ENCODE assay signal across 8 mouse cellular contexts in the genomic region with DNA sequence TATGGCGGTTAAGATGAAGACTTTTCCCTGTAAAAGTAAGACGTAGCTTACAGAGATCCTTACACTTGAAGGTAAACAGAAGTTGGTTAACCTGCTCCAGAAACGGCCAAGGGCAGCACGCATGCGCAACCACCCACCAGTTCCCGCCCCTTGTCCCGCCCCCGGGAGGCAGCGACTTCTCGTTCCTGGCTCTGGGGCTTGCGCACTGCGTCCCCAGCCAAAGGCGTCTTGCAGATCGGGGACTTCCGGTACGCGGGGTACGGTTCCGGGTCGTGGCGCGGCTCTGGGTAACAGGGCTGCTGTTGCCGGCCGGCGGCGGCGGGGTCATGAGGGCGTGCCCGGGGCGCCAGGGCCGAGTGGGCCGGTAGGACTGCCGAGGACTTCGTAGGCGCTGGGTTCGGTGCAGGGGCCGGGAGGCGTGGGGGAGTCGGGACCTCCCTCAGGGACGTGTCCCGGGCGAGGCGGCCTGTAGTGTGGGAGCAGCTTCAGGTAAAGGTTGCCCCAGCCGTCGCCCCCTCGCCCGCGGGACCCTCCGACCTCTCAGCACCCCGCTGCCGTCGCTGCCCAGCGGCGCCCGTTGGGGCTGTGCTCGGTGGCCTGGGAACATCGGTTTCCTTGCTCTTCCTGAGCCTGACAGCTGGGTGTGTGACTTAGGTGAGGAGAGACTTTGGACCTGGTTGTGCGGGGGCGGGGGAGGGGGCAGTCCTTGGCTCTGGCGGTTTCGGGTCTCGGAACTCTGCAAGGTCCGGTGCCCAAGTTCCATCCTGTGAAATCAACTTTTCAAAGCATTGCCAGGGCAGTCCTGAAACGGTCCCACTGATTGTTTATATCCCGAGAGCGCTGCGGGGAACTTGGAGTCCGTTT. TPM values are rescaled to one million over a fixed set of nuclear protein-coding genes. Genes with fewer than 3 reads are reported as not detected.
DNase-seq lines count a peak whose midpoint lies in the region; ATAC-seq and TF ChIP-seq lines count a peak whose summit lies in the region.

Mapkap1 (plus strand) TSS at position 171 of the 864 bp plus-strand sequence.

- H3K36me3 ChIP-seq in CH12.LX (replicated peaks in 1 of 2; ENCODE audit: control insufficient read depth in 1 of 2, insufficient read depth in 1 of 2, low read length in 1 of 2): peaks cover 0 to 5% of the 10 kb centered on the region in 2 experiments
- H3K36me3 ChIP-seq in forebrain, embryonic 11.5 days (ENCODE audit: control insufficient read depth, insufficient read depth, low read length): no peaks in the 10 kb centered on the region
- H3K36me3 ChIP-seq in heart, embryonic 16.5 days (ENCODE audit: control insufficient read depth, insufficient read depth): no peaks in the 10 kb centered on the region
- H3K36me3 ChIP-seq in liver, embryonic 15.5 days (replicated peaks): no peaks in the 10 kb centered on the region
- no peaks in the 10 kb centered on the region for H3K36me3 ChIP-seq in neural tube, embryonic 12.5 days

- H3K9ac ChIP-seq in CH12.LX (ENCODE audit: insufficient read depth, low read depth): peak within 1 kb of the TSS; percentile 74
- peak within 1 kb of the TSS; percentile 78 for H3K9ac ChIP-seq in forebrain, embryonic 11.5 days (ENCODE audit: low read length)
- peak within 1 kb of the TSS; percentile 87 for H3K9ac ChIP-seq in heart, embryonic 16.5 days (ENCODE audit: low read length)
- peak within 1 kb of the TSS; percentile 92 for H3K9ac ChIP-seq in liver, embryonic 15.5 days
- H3K9ac ChIP-seq in neural tube, embryonic 12.5 days: peak within 1 kb of the TSS; percentile 91

- 0 out of 2 replicates have a peak, but pooled peaks cover 5% of the 10 kb centered on the region for H3K79me2 ChIP-seq in CH12.LX (replicated peaks; ENCODE audit: control insufficient read depth, extremely low read depth, insufficient read depth, poor library complexity, severe bottlenecking)

- H3K27ac ChIP-seq in CH12.LX (ENCODE audit: insufficient read depth, low read depth): no peak within 1 kb of the TSS
- no peak within 1 kb of the TSS for H3K27ac ChIP-seq in forebrain, embryonic 11.5 days (ENCODE audit: low read depth, low read length)
- peak within 1 kb of the TSS; percentile 53 for H3K27ac ChIP-seq in heart, embryonic 16.5 days (ENCODE audit: low read length)
- peak within 1 kb of the TSS; percentile 84 for H3K27ac ChIP-seq in liver, embryonic 15.5 days (replicated peaks)
- peak within 1 kb of the TSS; percentile 12; the same call in 1 of the 2 replicates for H3K27ac ChIP-seq in neural tube, embryonic 12.5 days

- in situ Hi-C loops in CH12.LX (cut with MboI; ENCODE audit: low pct_ligation_motif_present, low pct_unique_long_range_greater_than_20kb, low sequenced_read_pairs): no loop called here

- no peak for TF ChIP-seq EP300 in CH12.LX (IDR thresholded peaks at IDR 0.05; ENCODE audit: low read length)

- TF ChIP-seq RAD21 in CH12.LX (IDR thresholded peaks at IDR 0.05; ENCODE audit: low read depth, low read length): no peak

- dilution Hi-C loops in CH12.LX (cut with MboI; ENCODE audit: extremely low pct_ligation_motif_present, extremely low pct_unique_long_range_greater_than_20kb, low sequenced_read_pairs): no loop called here

- H3K4me2 ChIP-seq in CH12.LX (ENCODE audit: insufficient read depth, low read depth, poor library complexity, severe bottlenecking): peak within 1 kb of the TSS; percentile 69
- peak within 1 kb of the TSS; percentile 84 for H3K4me2 ChIP-seq in forebrain, embryonic 11.5 days (ENCODE audit: low read depth, low read length, severe bottlenecking)
- H3K4me2 ChIP-seq in heart, embryonic 16.5 days (ENCODE audit: low read depth, low read length): peak within 1 kb of the TSS; percentile 83
- peak within 1 kb of the TSS; percentile 85 for H3K4me2 ChIP-seq in liver, embryonic 15.5 days
- peak within 1 kb of the TSS; percentile 86 for H3K4me2 ChIP-seq in neural tube, embryonic 12.5 days (replicated peaks)

- peak; percentile 97 for DNase-seq in CH12.LX (ENCODE audit: extremely low read depth)
- DNase-seq in c-Kit-positive CD71-positive TER-119-negative erythroid progenitor cells, embryonic 14.5 days (ENCODE audit: low read depth): peak; percentile 91
- peak; percentile 99 for DNase-seq in forebrain, embryonic 11.5 days (ENCODE audit: low spot score)
- DNase-seq in kidney, postnatal 36 days: peak; percentile 98 to 99
- DNase-seq in telencephalon, adult 2 months (ENCODE audit: low read depth, low spot score): peak; percentile 95

- peak; percentile 72 for TF ChIP-seq POLR2A in CH12.LX (IDR thresholded peaks at IDR 0.05; ENCODE audit: low read depth, low read length)

- ATAC-seq in forebrain, embryonic 11.5 days (replicated peaks; ENCODE audit: low FRiP score): peak; percentile 98
- peak; percentile 100 for ATAC-seq in heart, embryonic 16.5 days (replicated peaks; ENCODE audit: extremely low read depth, insufficient read depth, low FRiP score)
- peak; percentile 100 for ATAC-seq in liver, embryonic 15.5 days (ENCODE audit: insufficient read depth)
- ATAC-seq in neural tube, embryonic 12.5 days (ENCODE audit: low FRiP score, low read depth): peak; percentile 99

- H3K4me1 ChIP-seq in CH12.LX (ENCODE audit: control insufficient read depth in 1 of 2, insufficient read depth in 2 of 2): peaks cover 8 to 33% of the 10 kb centered on the region in 2 experiments
- H3K4me1 ChIP-seq in forebrain, embryonic 11.5 days (replicated peaks; ENCODE audit: control insufficient read depth, insufficient read depth, low read length): peaks cover 3% of the 10 kb centered on the region; the same call in 1 of the 2 replicates
- peaks cover 16% of the 10 kb centered on the region for H3K4me1 ChIP-seq in heart, embryonic 16.5 days (ENCODE audit: control insufficient read depth, insufficient read depth, low read length)
- H3K4me1 ChIP-seq in liver, embryonic 15.5 days (replicated peaks): peaks cover 20% of the 10 kb centered on the region
- peaks cover 15% of the 10 kb centered on the region for H3K4me1 ChIP-seq in neural tube, embryonic 12.5 days

- no peaks in the 10 kb centered on the region for H3K9me3 ChIP-seq in CH12.LX (replicated peaks; ENCODE audit: low read length)
- H3K9me3 ChIP-seq in forebrain, embryonic 11.5 days (ENCODE audit: control insufficient read depth, low read length): no peaks in the 10 kb centered on the region
- H3K9me3 ChIP-seq in heart, embryonic 16.5 days (replicated peaks; ENCODE audit: control insufficient read depth, low read length): no peaks in the 10 kb centered on the region
- H3K9me3 ChIP-seq in liver, embryonic 15.5 days (replicated peaks): no peaks in the 10 kb centered on the region
- H3K9me3 ChIP-seq in neural tube, embryonic 12.5 days: no peaks in the 10 kb centered on the region

- under 1% methylated on average over 66 of the region's 68 CpGs for WGBS in forebrain, embryonic 11.5 days
- WGBS in heart, embryonic 16.5 days: under 1% methylated on average over 68 of the region's 68 CpGs
- under 1% methylated on average over 68 of the region's 68 CpGs for WGBS in liver, embryonic 15.5 days (ENCODE audit: insufficient replicate concordance)
- WGBS in neural tube, embryonic 12.5 days: under 1% methylated on average over 68 of the region's 68 CpGs

- H3K27me3 ChIP-seq in CH12.LX (replicated peaks): no peaks in the 10 kb centered on the region
- no peaks in the 10 kb centered on the region for H3K27me3 ChIP-seq in forebrain, embryonic 11.5 days (ENCODE audit: control insufficient read depth, insufficient read depth, low read length)
- no peaks in the 10 kb centered on the region for H3K27me3 ChIP-seq in heart, embryonic 16.5 days (ENCODE audit: control insufficient read depth, insufficient read depth, low read length)
- no peaks in the 10 kb centered on the region for H3K27me3 ChIP-seq in liver, embryonic 15.5 days
- H3K27me3 ChIP-seq in neural tube, embryonic 12.5 days (replicated peaks): no peaks in the 10 kb centered on the region

- H3K4me3 ChIP-seq in CH12.LX (replicated peaks in 1 of 3; ENCODE audit: low read depth in 2 of 3, low read length in 2 of 3, poor library complexity in 1 of 3): peak within 1 kb of the TSS; percentile 85 to 99 (median 89)
- peak within 1 kb of the TSS; percentile 88 for H3K4me3 ChIP-seq in forebrain, embryonic 11.5 days (ENCODE audit: low read depth, low read length)
- peak within 1 kb of the TSS; percentile 82 for H3K4me3 ChIP-seq in heart, embryonic 16.5 days (ENCODE audit: low read length)
- peak within 1 kb of the TSS; percentile 97 for H3K4me3 ChIP-seq in liver, embryonic 15.5 days (replicated peaks)
- peak within 1 kb of the TSS; percentile 93 for H3K4me3 ChIP-seq in neural tube, embryonic 12.5 days

- TF ChIP-seq CTCF in CH12.LX (conservative IDR thresholded peaks at IDR 0.05 in 1 of 2, IDR thresholded peaks at IDR 0.05 in 1 of 2; ENCODE audit: low read depth in 2 of 2, low read length in 2 of 2): no peak

TF ChIP-seq in CH12.LX, 34 proteins besides CTCF, POLR2A, EP300 and RAD21 (continues in another document):
- TF ChIP-seq NELFE (IDR thresholded peaks at IDR 0.05; ENCODE audit: low read depth, low read length) (peak; percentile 83), GABPA (IDR thresholded peaks at IDR 0.05; ENCODE audit: insufficient replicate concordance, low read depth, low read length) (no peak; the same call in 1 of the 2 replicates), PAX5 (IDR thresholded peaks at IDR 0.05; ENCODE audit: low read length) (no peak), HCFC1 (IDR thresholded peaks at IDR 0.05; ENCODE audit: low read depth, low read length) (peak; percentile 89), IRF4 (IDR thresholded peaks at IDR 0.05; ENCODE audit: low read depth, low read length) (peak; percentile 44; the same call in 1 of the 2 replicates), SIN3A (IDR thresholded peaks at IDR 0.05; ENCODE audit: low read length) (peak; percentile 87; the same call in 1 of the 2 replicates), MYC (IDR thresholded peaks at IDR 0.05; ENCODE audit: low read depth, low read length) (no peak), MAX (IDR thresholded peaks at IDR 0.05; ENCODE audit: low read length) (peak; percentile 48; the same call in 1 of the 2 replicates), MAFK (IDR thresholded peaks at IDR 0.05; ENCODE audit: insufficient replicate concordance, low read length) (no peak), ELF1 (IDR thresholded peaks at IDR 0.05; ENCODE audit: low read depth, low read length) (peak; percentile 93), CHD1 (IDR thresholded peaks at IDR 0.05; ENCODE audit: low read depth, low read length) (no peak), E2F4 (IDR thresholded peaks at IDR 0.05; ENCODE audit: insufficient replicate concordance, low read depth, low read length) (0 out of 2 replicates have a peak, but pooled peaks have one; percentile 63)

RNA-seq across cellular contexts. Expression of gene Mapkap1, which starts in this region (rescaled TPM):
- total RNA-seq in CH12.LX (2012; rRNA removed) (42.8 and 45.8 TPM in 2 replicates), CH12.LX (2014; rRNA removed) (40.7 and 47.1 TPM in 2 replicates)
- polyA plus RNA-seq in CH12.LX (2012; ENCODE audit: insufficient read length, low read depth): 39.4 and 41.1 TPM in 2 replicates
- 96.3 and 115 TPM in 2 replicates for polyA plus RNA-seq in forebrain, embryonic 11.5 days (2014; fragmentation: Nextera tagmentation; extraction: Ambion mirVana)
- polyA plus RNA-seq in heart, embryonic 16.5 days (2015; fragmentation: Nextera tagmentation; extraction: Ambion mirVana): 60.7 and 66.3 TPM in 2 replicates
- 30.9 and 31.9 TPM in 2 replicates for polyA plus RNA-seq in liver, embryonic 15.5 days (2015; fragmentation: Nextera tagmentation; extraction: Ambion mirVana)
- polyA plus RNA-seq in neural tube, embryonic 12.5 days (2016; fragmentation: Nextera tagmentation; extraction: Ambion mirVana): 111 and 114 TPM in 2 replicates

Comparison
In these comparisons a context has a peak if more than half of its experiments do, and no peak if none do; other contexts are left out.
1. H3K27ac ChIP-seq: peak in heart, embryonic 16.5 days (single experiment), liver, embryonic 15.5 days (single experiment) and neural tube, embryonic 12.5 days (single experiment); none in CH12.LX (single experiment) and forebrain, embryonic 11.5 days (single experiment).
2. Peak in every context shown above with its lines, with median percentiles within 50 percentile points of each other: DNase-seq, H3K4me2 ChIP-seq, H3K4me3 ChIP-seq, H3K9ac ChIP-seq and ATAC-seq.